Mouse (Mus musculus) retina, postnatal 1 day (tissue): ENCODE data around the gene Hmga2.

ENCODE experiments used
- DNase-seq: peaks from one replicate; pipeline ENCODE4 v3.0.0-alpha.2; 2012

Gene Hmga2

DNA sequence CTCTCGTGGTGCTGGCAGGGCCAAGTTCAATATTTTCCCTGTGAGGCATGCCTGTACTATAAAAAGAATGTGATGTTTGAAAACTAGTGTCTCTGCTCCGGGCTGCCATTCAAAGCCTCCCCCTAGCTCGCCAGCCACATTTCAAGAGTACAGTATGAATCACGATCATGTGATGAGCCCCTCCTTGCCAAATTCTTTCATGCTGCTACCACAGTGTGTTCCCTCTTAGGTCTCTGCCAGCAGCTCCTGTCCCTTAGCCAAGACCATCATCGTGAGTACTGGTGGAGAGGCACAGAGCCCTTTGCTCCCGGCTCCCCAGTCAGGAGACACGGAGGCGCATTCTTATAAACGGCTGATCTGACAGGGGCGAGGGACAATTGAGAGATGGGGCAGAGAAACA lies 54.2 kb downstream of the Hmga2 start:
- DNase-seq: peak; percentile 45

DNA sequence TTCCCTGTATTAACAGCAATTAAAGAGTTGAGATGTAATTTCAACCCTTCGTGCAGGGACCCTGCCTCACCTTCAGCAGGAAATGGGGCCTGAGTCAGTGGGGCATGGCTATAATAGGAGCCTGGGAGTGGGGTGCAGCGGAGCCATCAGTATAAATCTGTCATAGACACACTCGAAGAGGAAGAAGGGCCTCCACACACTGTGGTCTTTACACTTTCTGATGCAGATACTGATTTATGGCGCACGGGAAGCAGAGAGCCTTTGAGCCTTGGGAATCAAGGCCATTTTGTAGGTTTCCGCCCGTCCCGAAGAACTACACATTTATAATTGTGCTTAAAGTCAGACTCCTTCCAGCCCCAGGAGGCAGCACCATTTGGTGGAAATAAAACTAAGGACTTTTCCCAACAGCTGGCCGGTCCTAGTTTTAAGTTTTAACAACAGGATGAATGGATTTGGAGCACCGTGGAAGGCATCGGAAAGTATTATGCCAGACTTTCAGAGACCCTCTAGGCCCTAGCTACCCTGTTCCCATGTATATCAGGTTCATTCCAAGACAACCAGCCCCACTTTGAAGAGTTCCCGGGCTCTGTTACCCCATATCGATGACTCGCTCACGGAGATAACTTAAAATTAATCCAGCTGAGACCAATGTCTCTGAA lies 55.2 kb downstream of the Hmga2 start:
- no peak for DNase-seq

DNA sequence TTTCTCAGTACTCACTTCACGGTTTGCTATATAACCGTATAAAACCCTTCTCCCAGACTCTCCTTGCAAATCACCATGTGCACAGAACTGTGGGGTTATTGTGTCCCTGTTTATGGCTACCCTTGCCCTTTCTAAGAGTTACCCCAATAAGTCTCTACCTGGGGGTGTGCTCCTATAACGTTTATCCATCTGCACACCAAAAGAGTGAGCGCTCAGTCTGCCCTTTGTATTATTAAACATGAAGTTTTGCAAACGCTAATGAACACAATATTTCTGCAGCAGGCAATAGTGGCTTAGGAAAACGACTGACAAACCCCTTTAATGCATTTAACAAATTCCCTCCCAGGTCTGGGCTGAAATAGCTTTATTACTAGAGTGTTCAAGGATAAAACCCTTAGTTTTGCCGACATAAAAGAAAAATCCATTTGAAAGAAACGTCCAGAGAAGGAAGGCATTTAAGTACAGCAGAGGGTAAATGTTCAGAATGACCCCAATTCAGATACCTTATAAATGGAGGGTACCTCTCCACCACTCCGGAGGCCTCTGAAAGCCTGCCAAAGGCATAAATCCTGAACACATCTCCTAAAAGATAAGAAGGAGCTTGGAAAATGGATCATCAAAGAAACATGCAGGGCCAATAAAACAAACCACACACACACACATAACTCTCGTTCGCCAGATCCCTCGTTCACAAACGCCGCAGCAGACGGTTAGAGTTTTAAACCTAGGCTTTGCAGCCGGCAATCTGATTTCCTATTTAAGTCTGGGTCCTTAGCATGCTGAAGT lies 57.3 kb downstream of the Hmga2 start:
- no peak for DNase-seq

- no peak for DNase-seq
Observed at GRCm38 (mm10) chr10:120418211-120418610, 58.1 kb downstream of the Hmga2 start.

DNA sequence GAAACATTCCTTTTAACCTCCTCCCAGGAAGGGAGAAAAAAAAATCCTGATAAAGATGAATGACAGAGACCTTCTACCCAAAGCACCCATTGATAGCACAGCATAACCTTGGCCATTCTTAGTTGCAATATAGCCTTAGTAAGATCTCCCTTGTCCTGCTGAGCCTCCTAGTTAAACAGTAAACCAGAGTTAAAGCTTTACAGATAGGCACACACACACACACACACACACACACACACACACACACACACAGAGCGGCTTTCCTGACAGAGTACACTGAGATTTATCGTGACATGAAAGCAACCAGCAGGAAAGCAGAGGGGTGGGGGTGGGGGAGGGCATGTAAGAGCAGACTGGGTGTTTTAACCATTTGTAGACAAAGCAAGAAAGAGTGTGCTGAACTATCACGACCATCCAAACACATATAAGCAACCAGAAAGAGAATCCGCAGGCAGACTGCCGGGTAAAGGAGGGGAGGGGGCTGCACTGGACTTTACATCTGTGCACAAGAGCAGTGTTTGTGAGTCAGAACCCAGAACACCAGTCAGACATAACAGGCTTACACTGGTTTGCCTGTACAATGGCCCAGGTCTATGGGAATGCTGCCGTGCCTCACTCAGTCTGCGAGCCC lies 58.7 kb downstream of the Hmga2 start:
- DNase-seq: peak; percentile 76

DNA sequence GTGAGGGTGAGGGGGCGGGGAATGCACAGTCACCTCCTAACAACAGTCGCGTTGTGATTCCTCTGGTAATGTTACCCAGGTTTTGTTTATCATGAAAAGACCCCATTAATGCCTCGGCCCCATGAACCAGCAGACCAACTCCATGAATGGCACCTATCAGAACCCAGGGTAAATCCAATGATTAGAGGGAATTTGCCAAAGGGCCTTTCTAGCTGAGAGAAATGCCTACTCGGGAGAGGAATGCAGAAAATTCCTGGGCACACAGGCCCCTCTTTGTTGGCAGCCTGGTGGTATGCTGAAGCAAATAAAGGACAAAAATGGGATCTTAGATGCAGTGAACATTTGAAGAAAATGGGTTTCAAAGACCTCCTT lies 59.2 kb downstream of the Hmga2 start:
- peak; percentile 56 for DNase-seq

GRCm38 (mm10) chr10:120416628-120417027 lies 59.6 kb downstream of the Hmga2 start:
- no peak for DNase-seq

DNA sequence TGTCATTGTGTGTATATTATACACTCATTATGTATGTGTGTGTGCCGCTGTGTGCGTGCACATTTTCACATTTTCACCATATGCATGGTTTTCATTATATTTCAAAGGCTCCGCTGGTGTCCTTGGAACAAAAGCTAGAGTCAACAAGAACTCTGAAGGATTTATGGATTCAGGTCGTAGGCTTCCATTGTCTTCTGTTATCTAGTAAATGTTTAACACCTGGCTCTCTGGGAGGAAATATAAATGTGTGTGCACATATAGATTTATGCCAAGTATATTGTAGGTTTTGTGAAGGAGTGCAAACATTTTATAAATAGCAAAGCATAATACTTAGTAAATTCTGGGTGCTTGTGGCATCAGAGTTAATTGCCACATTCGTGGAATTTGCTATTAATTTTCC lies 64.1 kb downstream of the Hmga2 start:
- no peak for DNase-seq

DNA sequence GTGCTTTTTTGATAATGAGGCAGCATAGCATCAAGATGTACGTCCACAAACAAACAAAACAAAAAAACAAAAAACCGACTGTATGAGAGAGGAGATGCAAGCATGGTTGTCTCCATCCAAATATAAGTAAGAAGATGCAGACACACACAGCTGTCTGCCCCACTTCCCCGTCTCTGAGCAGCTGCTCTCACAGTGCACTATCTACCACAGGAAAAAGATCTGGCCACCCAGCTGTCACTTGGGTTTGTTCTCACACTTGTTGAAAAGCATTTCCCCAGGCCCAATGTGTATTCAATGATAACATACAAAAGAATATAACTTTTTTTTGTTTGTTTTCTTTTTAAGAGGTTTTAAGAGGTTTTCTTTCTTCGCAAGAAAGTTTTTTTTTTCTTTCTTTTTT lies 65.3 kb downstream of the Hmga2 start:
- peak; percentile 71 for DNase-seq

GRCm38 (mm10) chr10:120409131-120409530 lies 67.1 kb downstream of the Hmga2 start:
- no peak for DNase-seq

GRCm38 (mm10) chr10:120407230-120407629 lies 69.0 kb downstream of the Hmga2 start:
- peak; percentile 81 for DNase-seq

DNA sequence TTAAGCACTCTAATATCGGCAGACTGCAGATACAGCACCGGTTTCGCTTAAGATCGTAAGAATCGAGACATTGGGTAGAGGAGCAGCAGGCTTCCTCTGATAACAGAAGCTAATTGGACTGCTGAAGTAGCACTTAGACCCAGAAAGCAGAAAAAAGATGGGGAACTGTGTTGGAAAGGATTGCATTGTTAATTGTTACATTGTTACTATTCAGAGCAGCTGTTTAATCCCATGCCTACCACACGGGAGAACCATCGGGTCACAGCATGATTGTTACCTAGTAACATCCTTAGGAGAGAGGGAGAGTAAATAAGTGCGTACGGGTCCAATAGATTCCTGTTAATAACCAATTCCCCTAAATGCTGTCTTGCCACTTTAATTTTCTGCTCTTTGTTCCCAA lies 70.2 kb downstream of the Hmga2 start:
- DNase-seq: peak; percentile 58

- DNase-seq: no peak
Observed at GRCm38 (mm10) chr10:120405322-120405721, 70.9 kb downstream of the Hmga2 start.

GRCm38 (mm10) chr10:120402966-120403365 lies 73.3 kb downstream of the Hmga2 start:
- peak; percentile 77 for DNase-seq

GRCm38 (mm10) chr10:120401787-120402186 lies 74.5 kb downstream of the Hmga2 start:
- DNase-seq: peak; percentile 58

- DNase-seq: no peak
Observed at GRCm38 (mm10) chr10:120399846-120400510, 76.3 kb downstream of the Hmga2 start.

DNA sequence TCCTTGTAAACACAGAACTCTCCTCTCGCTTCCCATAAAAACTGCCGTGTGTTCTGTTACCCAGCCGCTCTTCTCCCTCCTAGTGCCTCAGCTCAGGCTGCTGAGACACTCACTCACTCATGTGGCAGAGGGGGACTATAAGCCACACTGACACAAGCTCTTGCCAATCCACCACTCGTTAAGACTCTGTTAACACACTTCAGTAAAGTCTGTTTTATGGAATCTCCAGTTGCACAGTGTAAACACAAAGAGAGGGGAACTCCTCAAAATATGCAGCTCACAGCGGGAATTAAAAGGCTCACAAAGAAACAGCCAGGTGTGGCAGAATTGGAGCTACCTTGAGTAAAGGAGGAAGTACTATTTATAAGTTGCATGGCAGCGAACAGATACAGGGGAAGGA lies 77.5 kb downstream of the Hmga2 start:
- no peak for DNase-seq

DNA sequence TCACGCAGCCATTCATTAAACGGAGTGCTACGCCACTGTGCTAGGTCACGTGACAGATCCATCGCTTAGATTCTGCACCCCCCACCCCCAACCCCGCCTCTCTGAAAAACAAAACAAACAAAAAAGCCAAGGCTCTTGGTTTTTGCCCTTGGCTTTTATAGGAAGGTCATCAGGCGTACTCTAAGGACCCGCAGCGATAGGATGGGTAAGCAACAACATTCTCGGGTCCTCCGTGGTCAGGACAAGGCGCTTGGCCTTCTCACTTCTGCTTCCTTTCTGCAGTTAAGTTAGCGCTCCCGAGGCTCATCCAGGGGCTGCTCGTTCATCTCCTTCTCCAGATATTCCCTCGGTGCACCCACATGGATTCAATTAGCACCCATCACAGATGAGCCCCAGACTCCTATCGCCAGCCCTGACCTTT lies 79.0 kb downstream of the Hmga2 start:
- DNase-seq: no peak

- no peak for DNase-seq
Observed at GRCm38 (mm10) chr10:120395550-120395949, 80.7 kb downstream of the Hmga2 start.

DNA sequence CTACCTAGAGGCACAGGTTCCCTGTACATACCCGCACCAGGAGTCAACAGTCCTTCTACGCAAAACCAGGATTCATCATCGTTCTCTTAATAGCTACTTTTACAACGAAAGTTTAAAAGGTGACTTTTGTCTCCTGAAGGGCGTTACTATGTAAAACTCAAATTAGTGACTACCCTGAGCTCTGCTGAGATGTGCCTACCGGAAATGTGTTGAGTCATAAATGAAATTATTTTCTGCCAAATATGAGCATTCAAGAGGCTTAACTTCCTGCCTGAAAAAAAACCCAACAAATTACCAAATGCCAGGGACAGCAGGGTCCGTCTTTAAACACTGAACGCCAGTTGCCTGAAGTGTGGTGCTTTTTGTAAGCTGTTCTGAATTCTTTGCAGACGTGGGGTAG lies 81.5 kb downstream of the Hmga2 start:
- no peak for DNase-seq

DNA sequence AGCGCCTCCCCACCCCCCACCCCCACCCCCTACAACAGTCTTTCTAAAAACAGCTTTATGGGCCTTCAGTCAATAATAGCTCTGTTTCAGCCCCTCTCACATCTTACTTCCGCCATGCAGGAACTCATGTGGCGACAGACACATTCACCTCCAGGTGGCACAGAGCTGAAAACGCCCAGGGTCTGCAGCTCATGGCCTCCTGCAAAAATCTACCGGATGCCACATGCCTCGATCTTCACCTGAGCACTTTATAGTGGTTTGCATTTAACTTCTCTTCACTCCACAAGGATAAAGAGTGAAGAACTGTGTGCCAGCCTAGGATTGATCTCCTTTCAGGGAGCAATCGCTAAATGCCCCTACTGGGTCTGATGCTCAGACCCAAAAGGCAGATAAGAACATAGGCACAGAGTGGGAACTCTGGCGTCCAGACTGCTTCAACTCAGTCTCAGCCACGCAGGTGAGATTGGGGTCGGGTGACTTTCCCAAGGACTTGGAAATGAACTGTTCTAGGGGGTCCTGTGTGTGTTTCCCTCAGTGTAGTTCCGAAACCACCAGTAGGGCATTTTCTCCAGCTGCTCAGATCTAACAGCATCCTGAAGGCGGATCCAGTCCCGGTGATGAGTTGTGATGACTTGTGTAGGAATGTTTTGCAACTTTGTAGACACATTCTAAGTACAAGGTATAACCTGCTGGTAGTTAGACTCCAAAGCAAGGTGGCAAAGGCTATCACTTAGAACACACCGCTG lies 84.1 kb downstream of the Hmga2 start:
- no peak for DNase-seq

- no peak for DNase-seq
Observed at GRCm38 (mm10) chr10:120390912-120391835, 85.1 kb downstream of the Hmga2 start.
